Comparison of ENCODE assay signal across 11 mouse cellular contexts in the genomic region with DNA sequence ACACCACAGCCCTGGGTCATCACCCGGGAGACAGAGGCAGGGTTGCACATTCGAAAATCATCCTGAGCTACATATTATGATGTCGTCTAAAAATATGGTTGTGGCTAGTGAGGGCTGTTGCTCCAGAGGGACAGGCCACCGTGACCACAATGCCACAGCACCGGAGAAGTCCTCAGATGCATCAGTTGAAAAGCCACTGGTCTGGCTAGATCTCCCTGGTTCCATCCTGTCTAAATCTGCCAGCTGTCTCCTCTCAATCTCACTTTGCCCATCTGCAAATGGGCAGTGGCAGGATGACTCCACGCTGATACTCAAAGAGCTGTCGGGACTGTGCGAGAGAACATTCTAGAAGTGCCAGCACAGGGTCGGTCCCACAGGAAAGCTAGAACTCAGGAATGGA. TPM values are rescaled to one million over a fixed set of nuclear protein-coding genes. Genes with fewer than 3 reads are reported as not detected.
A peak's percentile ranks its signal among the peaks of the same experiment; 100 is the strongest.
DNase-seq lines count a peak whose midpoint lies in the region; ATAC-seq lines count a peak whose summit lies in the region.
"Had no signal": no experiment of that assay in that cellular context is flagged by ENCODE, and none has a peak within 500 bp of the region (broad histone marks: within the 10 kb centered on the region; RNA-seq: fewer than 3 reads in every experiment).

No protein-coding gene starts in this region.

- H3K9ac ChIP-seq in kidney, embryonic 16.5 days (replicated peaks; ENCODE audit: low read length), result 0 out of 2 replicates have a peak overlapping the region, but pooled peaks have one; percentile 19
- peak overlapping the region; percentile 76 for H3K9ac ChIP-seq in embryonic facial prominence, embryonic 13.5 days

- H3K4me1 ChIP-seq in kidney, embryonic 16.5 days (ENCODE audit: insufficient read depth, low read length), result peaks cover 46% of the 10 kb centered on the region
- H3K4me1 ChIP-seq in embryonic facial prominence, embryonic 13.5 days, result peaks cover 74% of the 10 kb centered on the region

- no peak for ATAC-seq in kidney, embryonic 16.5 days (ENCODE audit: low FRiP score, low TSS enrichment)
- peak; percentile 56 for ATAC-seq in common myeloid progenitor, adult 5-6 weeks (replicated peaks; ENCODE audit: low read depth, poor library complexity, severe bottlenecking)
- ATAC-seq in embryonic facial prominence, embryonic 13.5 days (ENCODE audit: insufficient number of reproducible peaks, insufficient read depth, low FRiP score, low TSS enrichment, low read depth), result no peak
- ATAC-seq in megakaryocyte progenitor cell, adult 5-6 weeks (replicated peaks; ENCODE audit: poor library complexity), result peak; percentile 21; the same call in 1 of the 2 replicates

- 0 out of 2 replicates have a peak, but pooled peaks cover 3% of the 10 kb centered on the region for H3K36me3 ChIP-seq in kidney, embryonic 16.5 days (ENCODE audit: insufficient read depth, low read length)
- H3K36me3 ChIP-seq in embryonic facial prominence, embryonic 13.5 days, result peaks cover 25% of the 10 kb centered on the region
- H3K36me3 ChIP-seq: G1E; midbrain, embryonic 10.5 days had no signal

- H3K4me2 ChIP-seq in kidney, embryonic 16.5 days (replicated peaks; ENCODE audit: low read depth, low read length), result peak overlapping the region; percentile 51
- H3K4me2 ChIP-seq in embryonic facial prominence, embryonic 13.5 days, result peak overlapping the region; percentile 72

- DNase-seq in kidney, postnatal 10 days, result no peak
- no peak for DNase-seq in left cerebral cortex, postnatal 4 days
- DNase-seq in urinary bladder, postnatal 14 days (ENCODE audit: low spot score), result no peak
- DNase-seq: heart, postnatal 36 days; right cerebral cortex, postnatal 25 days had no signal

- H3K4me3 ChIP-seq in kidney, embryonic 16.5 days (ENCODE audit: low read length), result peak overlapping the region; percentile 46
- H3K4me3 ChIP-seq in embryonic facial prominence, embryonic 13.5 days, result peak overlapping the region; percentile 60

- intact Hi-C loops in left cerebral cortex, postnatal 4 days (cut with DNase I), result no loop called here

- 72% methylated on average over 9 of the region's 9 CpGs for WGBS in kidney, embryonic 16.5 days
- WGBS in embryonic facial prominence, embryonic 13.5 days, result 42% methylated on average over 9 of the region's 9 CpGs

- no peak overlapping the region for H3K27ac ChIP-seq in kidney, embryonic 16.5 days (ENCODE audit: low read length)
- H3K27ac ChIP-seq in embryonic facial prominence, embryonic 13.5 days, result peak overlapping the region; percentile 92; the same call in 1 of the 2 replicates
- H3K27ac ChIP-seq: midbrain, embryonic 10.5 days had no signal

- no peaks in the 10 kb centered on the region for H3K9me3 ChIP-seq in kidney, embryonic 16.5 days (ENCODE audit: low read length)
- no peaks in the 10 kb centered on the region for H3K9me3 ChIP-seq in embryonic facial prominence, embryonic 13.5 days
- H3K9me3 ChIP-seq: G1E; midbrain, embryonic 10.5 days had no signal

- no peaks in the 10 kb centered on the region for H3K27me3 ChIP-seq in kidney, embryonic 16.5 days (ENCODE audit: insufficient read depth, low read length)
- no peaks in the 10 kb centered on the region for H3K27me3 ChIP-seq in embryonic facial prominence, embryonic 13.5 days

RNA-seq across cellular contexts. Expression of a gene that starts 1.8 kb away (rescaled TPM):
- 46.1 and 51.7 TPM in 2 replicates for polyA plus RNA-seq in kidney, embryonic 16.5 days (2015; fragmentation: Nextera tagmentation; extraction: Ambion mirVana)
- total RNA-seq in common myeloid progenitor, adult 5-6 weeks (2017), result 2.7 and 3.6 TPM in 2 replicates
- 109 and 141 TPM in 2 replicates for polyA plus RNA-seq in embryonic facial prominence, embryonic 13.5 days (2015; fragmentation: Nextera tagmentation; extraction: Ambion mirVana)
- 6.5 and 7.2 TPM in 2 replicates for total RNA-seq in megakaryocyte progenitor cell, adult 5-6 weeks (2015)
- total RNA-seq in megakaryocyte progenitor cell, adult 5-6 weeks (2017), result 5.6 and 8.2 TPM in 2 replicates
- 1 to 10 TPM; 3.3 to 4.6 TPM for total RNA-seq in left cerebral cortex, postnatal 4 days (2021)

RNA-seq across cellular contexts. Expression of a gene that starts 26.0 kb away (rescaled TPM):
- polyA plus RNA-seq in kidney, embryonic 16.5 days (2015; fragmentation: Nextera tagmentation; extraction: Ambion mirVana), result 107 and 110 TPM in 2 replicates
- total RNA-seq in common myeloid progenitor, adult 5-6 weeks (2017), result 78.7 and 91.1 TPM in 2 replicates
- 101 and 106 TPM in 2 replicates for polyA plus RNA-seq in embryonic facial prominence, embryonic 13.5 days (2015; fragmentation: Nextera tagmentation; extraction: Ambion mirVana)
- total RNA-seq in megakaryocyte progenitor cell, adult 5-6 weeks (2015), result 108 TPM in 2 replicates
- total RNA-seq in megakaryocyte progenitor cell, adult 5-6 weeks (2017), result 87.2 and 98.4 TPM in 2 replicates
- total RNA-seq in left cerebral cortex, postnatal 4 days (2021), result 10 to 100 TPM; 39.9 to 43.0 TPM

RNA-seq across cellular contexts. Expression of a gene that starts 26.2 kb away (rescaled TPM):
- polyA plus RNA-seq in kidney, embryonic 16.5 days (2015; fragmentation: Nextera tagmentation; extraction: Ambion mirVana), result 54.8 and 62.4 TPM in 2 replicates
- 45.7 and 62.7 TPM in 2 replicates for total RNA-seq in common myeloid progenitor, adult 5-6 weeks (2017)
- polyA plus RNA-seq in embryonic facial prominence, embryonic 13.5 days (2015; fragmentation: Nextera tagmentation; extraction: Ambion mirVana), result 63.6 and 65.7 TPM in 2 replicates
- 16.2 and 17.2 TPM in 2 replicates for total RNA-seq in megakaryocyte progenitor cell, adult 5-6 weeks (2015)
- 26.0 and 37.7 TPM in 2 replicates for total RNA-seq in megakaryocyte progenitor cell, adult 5-6 weeks (2017)
- 10 to 100 TPM; 46.8 to 50.1 TPM for total RNA-seq in left cerebral cortex, postnatal 4 days (2021)

RNA-seq across cellular contexts. Expression of a gene that starts 33.9 kb away (rescaled TPM):
- polyA plus RNA-seq in kidney, embryonic 16.5 days (2015; fragmentation: Nextera tagmentation; extraction: Ambion mirVana), result 2.4 TPM in 2 replicates
- 91.4 and 108 TPM in 2 replicates for total RNA-seq in common myeloid progenitor, adult 5-6 weeks (2017)
- polyA plus RNA-seq in embryonic facial prominence, embryonic 13.5 days (2015; fragmentation: Nextera tagmentation; extraction: Ambion mirVana), result 2.2 and 2.3 TPM in 2 replicates
- total RNA-seq in megakaryocyte progenitor cell, adult 5-6 weeks (2015), result 244 and 245 TPM in 2 replicates
- total RNA-seq in megakaryocyte progenitor cell, adult 5-6 weeks (2017), result 82.0 and 99.0 TPM in 2 replicates
- 1 to 10 TPM; 1.5 to 2.7 TPM for total RNA-seq in left cerebral cortex, postnatal 4 days (2021)

Comparison
In these comparisons a context has a peak if more than half of its experiments do, and no peak if none do; other contexts are left out.
1. ATAC-seq: peak in common myeloid progenitor, adult 5-6 weeks (single experiment) and megakaryocyte progenitor cell, adult 5-6 weeks (single experiment); none in kidney, embryonic 16.5 days (single experiment) and embryonic facial prominence, embryonic 13.5 days (single experiment).